Mouse (Mus musculus): ENCODE data around the gene Atf6b.

- TF ChIP-seq MYC (IDR thresholded peaks at IDR 0.05; ENCODE audit: low read depth, low read length) (no peak), GABPA (IDR thresholded peaks at IDR 0.05; ENCODE audit: insufficient replicate concordance, low read depth, low read length) (no peak), JUND (conservative IDR thresholded peaks at IDR 0.05; ENCODE audit: low read depth, low read length) (no peak)
Observed at GRCm38 (mm10) chr17:34663558-34663957, 16.6 kb downstream of the Atf6b start.

All from CH12.LX (cell line).